Mouse (Mus musculus): ENCODE results near the gene Arsb. TPM values are rescaled to one million over a fixed set of nuclear protein-coding genes. Genes with fewer than 3 reads are reported as not detected.

The Arsb gene
- polyA plus RNA-seq, 1 experiment = 9.2 TPM

DNA sequence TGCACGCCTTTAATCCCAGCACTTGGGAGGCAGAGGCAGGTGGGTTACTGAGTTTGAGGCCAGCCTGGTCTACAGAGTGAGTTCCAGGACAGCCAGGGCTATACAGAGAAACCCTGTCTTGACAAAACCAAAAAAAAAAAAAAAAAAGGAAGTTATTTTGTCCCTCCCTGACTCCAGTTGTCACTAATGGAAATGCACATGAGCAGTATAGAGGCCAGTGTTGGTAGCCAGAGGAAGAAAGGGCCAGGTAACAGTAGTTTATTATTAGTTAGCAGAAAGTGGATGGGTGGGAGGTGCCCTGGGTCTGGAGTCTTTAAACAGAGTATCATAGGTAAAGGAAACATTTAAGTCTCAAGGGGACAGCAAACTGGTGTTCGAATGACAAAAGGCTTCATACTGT lies 44.7 kb downstream of the Arsb start:
- Histone ChIP-seq H3K79me3 (ENCODE audit: low read depth) (no peaks in the 10 kb centered on the region), H3K79me2 (ENCODE audit: control insufficient read depth, insufficient read depth) (no peaks in the 10 kb centered on the region), H3ac (ENCODE audit: control insufficient read depth, insufficient read length, low read depth) (no peak overlapping the region), H3K27me3 (ENCODE audit: control insufficient read depth, insufficient read depth, insufficient read length) (no peaks in the 10 kb centered on the region), H3K4me3 (ENCODE audit: insufficient read depth, poor library complexity, severe bottlenecking) (no peak overlapping the region), H3K36me3 (ENCODE audit: control insufficient read depth, insufficient read depth) (no peaks in the 10 kb centered on the region)
- no peak for TF ChIP-seq USF1 (IDR thresholded peaks at IDR 0.05; ENCODE audit: low read depth)
- TF ChIP-seq CEBPB (IDR thresholded peaks at IDR 0.05; ENCODE audit: low read depth) = no peak
- TF ChIP-seq MYOD1 (IDR thresholded peaks at IDR 0.05; ENCODE audit: control insufficient read depth, insufficient read length, low read depth) = no peak
- no peak for TF ChIP-seq MYOG (IDR thresholded peaks at IDR 0.05; ENCODE audit: control insufficient read depth, extremely low read depth, insufficient read length)
- no peak for TF ChIP-seq CTCF (IDR thresholded peaks at IDR 0.05; ENCODE audit: control insufficient read depth, insufficient read depth, insufficient read length)
- no peak for TF ChIP-seq MAX (IDR thresholded peaks at IDR 0.05)
- TF ChIP-seq FOSL1 (IDR thresholded peaks at IDR 0.05; ENCODE audit: insufficient read depth, low read length, poor library complexity, severe bottlenecking) = no peak

DNA sequence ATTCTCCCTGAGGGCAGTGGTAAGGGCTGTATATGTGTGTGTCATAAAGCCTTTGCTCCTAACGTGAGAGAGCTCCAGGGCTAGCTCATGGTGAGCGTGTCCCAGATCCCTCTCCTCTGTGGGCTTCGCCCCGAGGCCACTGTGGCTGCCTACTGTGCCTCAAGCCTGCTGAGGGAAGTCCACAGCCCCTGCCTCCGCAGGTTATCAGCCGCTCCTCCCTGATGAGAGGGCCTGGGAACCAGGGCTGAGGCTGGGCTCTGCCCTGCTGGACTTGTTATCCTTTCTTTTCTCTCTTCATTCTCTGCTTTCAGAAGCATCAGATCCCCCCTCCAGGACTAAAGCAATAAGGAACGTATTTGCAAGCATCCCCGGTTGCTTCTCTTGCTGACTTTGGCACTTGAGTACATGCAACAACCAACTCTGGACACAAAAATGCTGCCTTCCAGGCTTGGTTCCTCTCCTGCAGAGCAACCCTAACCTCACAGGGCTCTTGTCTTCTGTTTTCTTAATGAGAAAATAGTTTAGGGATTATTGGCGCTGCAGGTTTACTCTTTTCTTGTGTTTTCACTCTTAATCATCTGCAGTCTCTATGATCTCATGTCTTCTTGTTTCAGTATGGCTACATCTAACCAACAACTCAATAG lies 45.4 kb downstream of the Arsb start:
- TF ChIP-seq FOSL1 (IDR thresholded peaks at IDR 0.05; ENCODE audit: insufficient read depth, low read length, poor library complexity, severe bottlenecking) (no peak), MYOD1 (IDR thresholded peaks at IDR 0.05; ENCODE audit: control insufficient read depth, insufficient read length, low read depth) (no peak)
- Histone ChIP-seq H3ac (ENCODE audit: control insufficient read depth, insufficient read length, low read depth) (no peak overlapping the region), H3K79me3 (ENCODE audit: low read depth) (no peaks in the 10 kb centered on the region), H3K4me3 (ENCODE audit: insufficient read depth, poor library complexity, severe bottlenecking) (no peak overlapping the region), H3K36me3 (ENCODE audit: control insufficient read depth, insufficient read depth) (no peaks in the 10 kb centered on the region), H3K27me3 (ENCODE audit: control insufficient read depth, insufficient read depth, insufficient read length) (no peaks in the 10 kb centered on the region), H3K79me2 (ENCODE audit: control insufficient read depth, insufficient read depth) (no peaks in the 10 kb centered on the region)

DNA sequence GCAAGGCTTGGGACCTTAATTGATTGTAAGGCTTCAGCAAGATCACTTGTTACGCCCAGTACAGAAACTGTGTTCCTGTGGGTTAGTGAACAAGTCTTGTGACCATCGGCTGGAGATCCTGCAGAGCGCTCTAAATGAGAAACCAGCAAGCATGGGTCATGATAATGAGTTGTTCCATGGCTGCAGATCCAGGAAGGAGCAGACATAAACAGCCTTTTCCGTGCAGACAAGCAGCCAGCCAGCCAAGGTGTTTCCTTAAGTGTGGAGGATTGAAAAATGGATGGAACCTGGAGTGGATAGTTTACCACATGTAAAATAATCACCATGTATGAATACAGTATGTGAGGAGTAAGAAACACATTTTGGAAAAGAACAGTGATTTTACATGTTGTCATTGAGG lies 48.7 kb downstream of the Arsb start:
- H3K36me3 ChIP-seq (ENCODE audit: control insufficient read depth, insufficient read depth) = no peaks in the 10 kb centered on the region
- no peak overlapping the region for H3ac ChIP-seq (ENCODE audit: control insufficient read depth, insufficient read length, low read depth)
- no peaks in the 10 kb centered on the region for H3K27me3 ChIP-seq (ENCODE audit: control insufficient read depth, insufficient read depth, insufficient read length)
- H3K4me3 ChIP-seq (ENCODE audit: insufficient read depth, poor library complexity, severe bottlenecking) = no peak overlapping the region
- no peaks in the 10 kb centered on the region for H3K79me2 ChIP-seq (ENCODE audit: control insufficient read depth, insufficient read depth)
- TF ChIP-seq CEBPB (IDR thresholded peaks at IDR 0.05; ENCODE audit: low read depth) = no peak
- no peak for TF ChIP-seq MYOG (IDR thresholded peaks at IDR 0.05; ENCODE audit: control insufficient read depth, extremely low read depth, insufficient read length)
- TF ChIP-seq CTCF (IDR thresholded peaks at IDR 0.05; ENCODE audit: control insufficient read depth, insufficient read depth, insufficient read length) = no peak
- no peak for TF ChIP-seq MAX (IDR thresholded peaks at IDR 0.05)
- TF ChIP-seq USF1 (IDR thresholded peaks at IDR 0.05; ENCODE audit: low read depth) = no peak
- TF ChIP-seq FOSL1 (IDR thresholded peaks at IDR 0.05; ENCODE audit: insufficient read depth, low read length, poor library complexity, severe bottlenecking) = no peak
- TF ChIP-seq MYOD1 (IDR thresholded peaks at IDR 0.05; ENCODE audit: control insufficient read depth, insufficient read length, low read depth) = no peak
- no peaks in the 10 kb centered on the region for H3K79me3 ChIP-seq (ENCODE audit: low read depth)

GRCm38 (mm10) chr13:93822001-93822400 lies 50.6 kb downstream of the Arsb start:
- Histone ChIP-seq H3K79me2 (ENCODE audit: control insufficient read depth, insufficient read depth) (no peaks in the 10 kb centered on the region), H3K4me3 (ENCODE audit: insufficient read depth, poor library complexity, severe bottlenecking) (no peak overlapping the region), H3ac (ENCODE audit: control insufficient read depth, insufficient read length, low read depth) (no peak overlapping the region), H3K36me3 (ENCODE audit: control insufficient read depth, insufficient read depth) (no peaks in the 10 kb centered on the region), H3K27me3 (ENCODE audit: control insufficient read depth, insufficient read depth, insufficient read length) (no peaks in the 10 kb centered on the region), H3K79me3 (ENCODE audit: low read depth) (no peaks in the 10 kb centered on the region)
- TF ChIP-seq USF1 (IDR thresholded peaks at IDR 0.05; ENCODE audit: low read depth) (no peak), CTCF (IDR thresholded peaks at IDR 0.05; ENCODE audit: control insufficient read depth, insufficient read depth, insufficient read length) (no peak), MAX (IDR thresholded peaks at IDR 0.05) (no peak), MYOG (IDR thresholded peaks at IDR 0.05; ENCODE audit: control insufficient read depth, extremely low read depth, insufficient read length) (no peak), MYOD1 (IDR thresholded peaks at IDR 0.05; ENCODE audit: control insufficient read depth, insufficient read length, low read depth) (no peak), FOSL1 (IDR thresholded peaks at IDR 0.05; ENCODE audit: insufficient read depth, low read length, poor library complexity, severe bottlenecking) (no peak)

GRCm38 (mm10) chr13:93825792-93826558 lies 54.5 kb downstream of the Arsb start:
- Histone ChIP-seq H3K79me3 (ENCODE audit: low read depth) (no peaks in the 10 kb centered on the region), H3ac (ENCODE audit: control insufficient read depth, insufficient read length, low read depth) (no peak overlapping the region), H3K4me3 (ENCODE audit: insufficient read depth, poor library complexity, severe bottlenecking) (no peak overlapping the region), H3K79me2 (ENCODE audit: control insufficient read depth, insufficient read depth) (no peaks in the 10 kb centered on the region), H3K36me3 (ENCODE audit: control insufficient read depth, insufficient read depth) (no peaks in the 10 kb centered on the region), H3K27me3 (ENCODE audit: control insufficient read depth, insufficient read depth, insufficient read length) (no peaks in the 10 kb centered on the region)
- TF ChIP-seq CTCF (IDR thresholded peaks at IDR 0.05; ENCODE audit: control insufficient read depth, insufficient read depth, insufficient read length) (no peak), FOSL1 (IDR thresholded peaks at IDR 0.05; ENCODE audit: insufficient read depth, low read length, poor library complexity, severe bottlenecking) (no peak), MYOG (IDR thresholded peaks at IDR 0.05; ENCODE audit: control insufficient read depth, extremely low read depth, insufficient read length) (no peak), MAX (IDR thresholded peaks at IDR 0.05) (no peak)

DNA sequence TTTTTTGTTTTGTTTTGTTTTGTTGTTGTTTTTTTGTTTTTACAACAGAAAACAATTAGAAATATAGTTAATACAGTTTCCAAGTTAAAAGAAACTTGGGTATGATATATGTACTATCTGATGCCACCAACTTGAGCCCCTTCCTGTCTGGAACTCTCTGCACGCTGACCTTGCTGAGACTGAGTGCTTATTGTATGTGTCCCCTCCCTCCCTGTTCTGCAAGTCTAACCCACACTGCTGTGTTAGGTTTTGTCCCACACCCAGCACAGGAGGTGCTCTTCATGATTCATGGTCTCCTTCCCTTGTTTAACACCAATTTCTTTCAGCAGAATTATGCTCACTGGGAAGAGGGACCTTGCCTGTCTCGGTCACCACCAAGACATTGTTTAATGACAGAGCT lies 56.3 kb downstream of the Arsb start:
- no peak overlapping the region for H3K4me3 ChIP-seq (ENCODE audit: insufficient read depth, poor library complexity, severe bottlenecking)
- H3K36me3 ChIP-seq (ENCODE audit: control insufficient read depth, insufficient read depth) = no peaks in the 10 kb centered on the region
- H3ac ChIP-seq (ENCODE audit: control insufficient read depth, insufficient read length, low read depth) = no peak overlapping the region
- no peaks in the 10 kb centered on the region for H3K79me3 ChIP-seq (ENCODE audit: low read depth)
- no peak for TF ChIP-seq MYOD1 (IDR thresholded peaks at IDR 0.05; ENCODE audit: control insufficient read depth, insufficient read length, low read depth)
- no peak for TF ChIP-seq MYOG (IDR thresholded peaks at IDR 0.05; ENCODE audit: control insufficient read depth, extremely low read depth, insufficient read length)
- no peak for TF ChIP-seq CEBPB (IDR thresholded peaks at IDR 0.05; ENCODE audit: low read depth)
- TF ChIP-seq FOSL1 (IDR thresholded peaks at IDR 0.05; ENCODE audit: insufficient read depth, low read length, poor library complexity, severe bottlenecking) = no peak
- no peak for TF ChIP-seq USF1 (IDR thresholded peaks at IDR 0.05; ENCODE audit: low read depth)
- no peak for TF ChIP-seq MAX (IDR thresholded peaks at IDR 0.05)
- no peak for TF ChIP-seq CTCF (IDR thresholded peaks at IDR 0.05; ENCODE audit: control insufficient read depth, insufficient read depth, insufficient read length)
- no peaks in the 10 kb centered on the region for H3K79me2 ChIP-seq (ENCODE audit: control insufficient read depth, insufficient read depth)
- no peaks in the 10 kb centered on the region for H3K27me3 ChIP-seq (ENCODE audit: control insufficient read depth, insufficient read depth, insufficient read length)
